In genomic region chr12:55230520-55230861, GRCm38 (mm10) we compare ENCODE assay signal across 9 mouse cellular contexts. TPM values are rescaled to one million over a fixed set of nuclear protein-coding genes. Genes with fewer than 3 reads are reported as not detected.
DNase-seq lines count a peak whose midpoint lies in the region; ATAC-seq and TF ChIP-seq lines count a peak whose summit lies in the region.
"Not testable (repeated sequence)": the region's sequence is repeated elsewhere in the genome, so short reads cannot be mapped to it uniquely, and the experiment has no call there.
"Had no signal": no experiment of that assay in that cellular context is flagged by ENCODE, and none has a peak within 500 bp of the region (broad histone marks: within the 10 kb centered on the region; RNA-seq: fewer than 3 reads in every experiment).

No protein-coding gene starts in this region.

- not testable (repeated sequence) for TF ChIP-seq EP300 in liver, postnatal 0 days (IDR thresholded peaks at IDR 0.05; ENCODE audit: low read depth)

- peak; percentile 53 for ATAC-seq in CD4-positive, CD25-positive, alpha-beta regulatory T cell, adult 4 months
- not testable (repeated sequence) for ATAC-seq in forebrain, embryonic 13.5 days; kidney, embryonic 16.5 days (ENCODE audit: low FRiP score, low TSS enrichment); midbrain, embryonic 16.5 days
- ATAC-seq in hematopoietic stem cell, adult 5-6 weeks (replicated peaks in 1 of 2; ENCODE audit: insufficient read depth in 1 of 2, low FRiP score in 2 of 2, low TSS enrichment in 1 of 2, low read depth in 1 of 2, poor library complexity in 2 of 2, severe bottlenecking in 2 of 2), result peak; percentile 2 to 29; a peak in 3 of 4 replicates
- peak; percentile 29 for ATAC-seq in liver, postnatal 0 days
- peak; percentile 51 for ATAC-seq in stomach, embryonic 15.5 days (ENCODE audit: insufficient read depth, low FRiP score, low read depth)

- H3K9me3 ChIP-seq in forebrain, embryonic 13.5 days (replicated peaks); kidney, embryonic 16.5 days (ENCODE audit: low read length); liver, postnatal 0 days (ENCODE audit: low read length); midbrain, embryonic 16.5 days (replicated peaks; ENCODE audit: control insufficient read depth, low read length, poor library complexity, severe bottlenecking); stomach, embryonic 15.5 days: not testable (repeated sequence)

- not testable (repeated sequence) for H3K36me3 ChIP-seq in forebrain, embryonic 13.5 days (ENCODE audit: poor library complexity, severe bottlenecking); kidney, embryonic 16.5 days (ENCODE audit: insufficient read depth, low read length); liver, postnatal 0 days (replicated peaks; ENCODE audit: insufficient read depth, low read length); midbrain, embryonic 16.5 days (ENCODE audit: control insufficient read depth, insufficient read depth, low read length); stomach, embryonic 15.5 days

- not testable (repeated sequence) for H3K27me3 ChIP-seq in forebrain, embryonic 13.5 days; kidney, embryonic 16.5 days (ENCODE audit: insufficient read depth, low read length); liver, postnatal 0 days (ENCODE audit: insufficient read depth, low read length); midbrain, embryonic 16.5 days (ENCODE audit: control insufficient read depth, insufficient read depth, low read depth, low read length); stomach, embryonic 15.5 days (replicated peaks)

- 0 out of 2 replicates have a peak overlapping the region, but pooled peaks have one; percentile 52 for H3K9ac ChIP-seq in forebrain, embryonic 13.5 days
- not testable (repeated sequence) for H3K9ac ChIP-seq in kidney, embryonic 16.5 days (replicated peaks; ENCODE audit: low read length); liver, postnatal 0 days (replicated peaks); midbrain, embryonic 16.5 days (ENCODE audit: low read depth, low read length); stomach, embryonic 15.5 days

- peak overlapping the region; percentile 46 for H3K4me2 ChIP-seq in forebrain, embryonic 13.5 days
- not testable (repeated sequence) for H3K4me2 ChIP-seq in kidney, embryonic 16.5 days (replicated peaks; ENCODE audit: low read depth, low read length); liver, postnatal 0 days (ENCODE audit: low read depth, low read length); midbrain, embryonic 16.5 days (ENCODE audit: low read length); stomach, embryonic 15.5 days

- not testable (repeated sequence) for H3K4me1 ChIP-seq in forebrain, embryonic 13.5 days; kidney, embryonic 16.5 days (ENCODE audit: insufficient read depth, low read length); liver, postnatal 0 days (ENCODE audit: insufficient read depth); midbrain, embryonic 16.5 days (ENCODE audit: control insufficient read depth, insufficient read depth, low read length); stomach, embryonic 15.5 days

- H3K27ac ChIP-seq in forebrain, embryonic 13.5 days; kidney, embryonic 16.5 days (ENCODE audit: low read length); midbrain, embryonic 16.5 days (ENCODE audit: low read length); stomach, embryonic 15.5 days: not testable (repeated sequence)
- peak overlapping the region; percentile 67; the same call in 1 of the 2 replicates for H3K27ac ChIP-seq in liver, postnatal 0 days (ENCODE audit: low read depth)

- peak; percentile 5 for DNase-seq in cerebellum, adult 9-11 months
- DNase-seq in liver, postnatal 0 days, result not testable (repeated sequence)

- TF ChIP-seq CTCF in liver, postnatal 0 days (IDR thresholded peaks at IDR 0.05; ENCODE audit: low read depth), result not testable (repeated sequence)

- H3K4me3 ChIP-seq in forebrain, embryonic 13.5 days, result peak overlapping the region; percentile 39
- peak overlapping the region; percentile 41 for H3K4me3 ChIP-seq in kidney, embryonic 16.5 days (ENCODE audit: low read length)
- H3K4me3 ChIP-seq in liver, postnatal 0 days (ENCODE audit: low read depth, low read length), result peak overlapping the region; percentile 47
- peak overlapping the region; percentile 32 for H3K4me3 ChIP-seq in midbrain, embryonic 16.5 days (ENCODE audit: low read depth, low read length)
- H3K4me3 ChIP-seq in stomach, embryonic 15.5 days (replicated peaks), result peak overlapping the region; percentile 39

- WGBS in forebrain, embryonic 13.5 days, result under 1% methylated on average over 12 of the region's 25 CpGs
- 0% methylated on average over 9 of the region's 25 CpGs for WGBS in kidney, embryonic 16.5 days
- WGBS in liver, postnatal 0 days (ENCODE audit: insufficient replicate concordance), result under 1% methylated on average over 10 of the region's 25 CpGs
- WGBS in midbrain, embryonic 16.5 days, result 0% methylated on average over 9 of the region's 25 CpGs
- WGBS in stomach, embryonic 15.5 days, result under 1% methylated on average over 14 of the region's 25 CpGs

RNA-seq across cellular contexts. Expression of gene Srp54c, which starts 0.5 kb away (rescaled TPM):
- 10 to 100 TPM; 41.9 to 52.0 TPM for polyA plus RNA-seq in CD4-positive, CD25-positive, alpha-beta regulatory T cell, adult 4 months (2017; shearing (Covaris generic))
- polyA plus RNA-seq in forebrain, embryonic 13.5 days (2015; fragmentation: Nextera tagmentation; extraction: Ambion mirVana), result 72.0 and 81.4 TPM in 2 replicates
- 93.1 and 110 TPM in 2 replicates for total RNA-seq in hematopoietic stem cell, adult 5-6 weeks (2017)
- 65.7 and 71.1 TPM in 2 replicates for polyA plus RNA-seq in kidney, embryonic 16.5 days (2015; fragmentation: Nextera tagmentation; extraction: Ambion mirVana)
- 30.3 and 30.4 TPM in 2 replicates for polyA plus RNA-seq in liver, postnatal 0 days (2015; fragmentation: Nextera tagmentation; extraction: Ambion mirVana)
- 75.1 and 85.2 TPM in 2 replicates for polyA plus RNA-seq in midbrain, embryonic 16.5 days (2015; fragmentation: Nextera tagmentation; extraction: Ambion mirVana)
- 73.1 and 83.6 TPM in 2 replicates for polyA plus RNA-seq in stomach, embryonic 15.5 days (2015; fragmentation: Nextera tagmentation; extraction: Ambion mirVana)

RNA-seq across cellular contexts. Expression of gene 1700047I17Rik2, which starts 31.1 kb away (rescaled TPM):
- polyA plus RNA-seq in CD4-positive, CD25-positive, alpha-beta regulatory T cell, adult 4 months (2017; shearing (Covaris generic)), result 1 to 10 TPM in 1 of 2 experiments, not detected in 1; 6.5 TPM
- polyA plus RNA-seq in forebrain, embryonic 13.5 days (2015; fragmentation: Nextera tagmentation; extraction: Ambion mirVana), result 1.3 TPM in 1 of 2 replicates, not detected in the other
- total RNA-seq in hematopoietic stem cell, adult 5-6 weeks (2017), result 3.0 TPM in 1 of 2 replicates, not detected in the other
- polyA plus RNA-seq in kidney, embryonic 16.5 days (2015; fragmentation: Nextera tagmentation; extraction: Ambion mirVana), result 6.9 and 8.1 TPM in 2 replicates
- polyA plus RNA-seq in liver, postnatal 0 days (2015; fragmentation: Nextera tagmentation; extraction: Ambion mirVana), result not detected in 2 replicates
- polyA plus RNA-seq in midbrain, embryonic 16.5 days (2015; fragmentation: Nextera tagmentation; extraction: Ambion mirVana), result not detected in 2 replicates
- 3.1 TPM in 1 of 2 replicates, not detected in the other for polyA plus RNA-seq in stomach, embryonic 15.5 days (2015; fragmentation: Nextera tagmentation; extraction: Ambion mirVana)
- total RNA-seq: left cerebral cortex, adult 18-20 months had no signal
